Mouse (Mus musculus) cerebellum, postnatal 10 days (tissue): ENCODE data around the gene Gba.
"Not testable (repeated sequence)": the region's sequence is repeated elsewhere in the genome, so short reads cannot be mapped to it uniquely, and the experiment has no call there.

ENCODE experiments used
- DNase-seq, 2 experiments: peaks; one replicate each; pipeline ENCODE4 v3.0.0; 2021; ENCODE audit warnings: mixed read lengths in 2 of 2

Gba gene

GRCm38 (mm10) chr3:89202253-89203141 lies at the start of gene Gba:
Gene Gba, plus strand, starts transcription at chr3:89202928.
- peak; percentile 91 to 94 for DNase-seq

- no peak for DNase-seq
Measured at GRCm38 (mm10) chr3:89156951-89157350, 45.8 kb upstream of the Gba start.

- DNase-seq = peak in 1 of 2 experiments; percentile 24
Measured at GRCm38 (mm10) chr3:89158651-89159050, 44.1 kb upstream of the Gba start.

- DNase-seq = peak in 1 of 2 experiments; percentile 30
Measured at GRCm38 (mm10) chr3:89159211-89159610, 43.5 kb upstream of the Gba start.

GRCm38 (mm10) chr3:89159616-89160344 lies 42.9 kb upstream of the Gba start, which contains the start of gene Hcn3:
Gene Hcn3, minus strand, starts transcription at chr3:89160196.
- peak; percentile 89 for DNase-seq

GRCm38 (mm10) chr3:89161207-89161606 lies 41.5 kb upstream of the Gba start:
- not testable (repeated sequence) for DNase-seq

GRCm38 (mm10) chr3:89161786-89162185 lies 40.9 kb upstream of the Gba start:
- DNase-seq = no peak

GRCm38 (mm10) chr3:89163123-89163522 lies 39.6 kb upstream of the Gba start:
- no peak for DNase-seq

- no peak for DNase-seq
Measured at GRCm38 (mm10) chr3:89163643-89164245, 39.0 kb upstream of the Gba start.

- DNase-seq = peak; percentile 95 to 97
Measured at GRCm38 (mm10) chr3:89164506-89165267, 38.0 kb upstream of the Gba start, which contains the start of gene Clk2. Gene Clk2, plus strand, starts transcription at chr3:89164795.

- DNase-seq = no peak
Measured at GRCm38 (mm10) chr3:89165268-89165870, 37.4 kb upstream of the Gba start.

- no peak for DNase-seq
Measured at GRCm38 (mm10) chr3:89166945-89167344, 35.8 kb upstream of the Gba start.

- no peak for DNase-seq
Measured at GRCm38 (mm10) chr3:89174844-89175243, 27.9 kb upstream of the Gba start.

GRCm38 (mm10) chr3:89175544-89175943 lies 27.2 kb upstream of the Gba start:
- no peak for DNase-seq

GRCm38 (mm10) chr3:89176421-89176820 lies 26.3 kb upstream of the Gba start:
- no peak for DNase-seq

GRCm38 (mm10) chr3:89177242-89178106 lies 25.3 kb upstream of the Gba start, which contains the start of gene Scamp3:
Gene Scamp3, plus strand, starts transcription at chr3:89177473.
- DNase-seq = peak; percentile 90 to 92

- DNase-seq = no peak
Measured at GRCm38 (mm10) chr3:89178107-89178385, 24.7 kb upstream of the Gba start.

- DNase-seq = no peak
Measured at GRCm38 (mm10) chr3:89179056-89179455, 23.7 kb upstream of the Gba start.

GRCm38 (mm10) chr3:89181749-89182500 lies 20.8 kb upstream of the Gba start:
- peak in 1 of 2 experiments; percentile 27 for DNase-seq

GRCm38 (mm10) chr3:89182531-89183057 lies 20.1 kb upstream of the Gba start:
- no peak for DNase-seq
